Mouse (Mus musculus): ENCODE data around the gene Cbr4.
A peak's percentile ranks its signal among the peaks of the same experiment; 100 is the strongest.

The Cbr4 gene

DNA sequence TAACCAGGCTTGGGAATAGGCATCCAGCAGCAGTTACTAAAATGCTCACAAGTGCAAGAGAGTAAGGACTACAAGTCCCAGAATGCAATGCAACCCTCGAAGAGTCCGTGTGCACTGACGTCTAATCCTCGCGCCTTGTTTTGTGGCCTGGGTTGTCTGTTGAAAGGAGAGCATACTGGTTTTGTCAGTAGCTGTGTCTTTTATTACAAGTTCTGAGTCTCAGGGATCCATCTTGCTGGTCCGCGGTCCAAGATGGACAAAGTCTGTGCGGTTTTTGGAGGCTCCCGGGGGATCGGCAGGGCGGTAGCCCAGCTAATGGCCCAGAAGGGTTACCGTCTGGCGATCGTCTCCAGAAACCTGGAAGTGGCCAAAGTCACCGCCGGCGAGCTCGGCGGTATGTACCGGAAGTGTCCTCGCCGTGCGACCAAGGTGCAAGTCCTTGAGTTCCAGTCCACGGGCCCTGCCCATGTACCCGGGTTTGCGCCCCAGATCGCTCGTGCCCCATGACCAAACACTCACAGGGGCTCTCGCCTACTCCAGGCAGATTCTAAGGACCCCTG, at the start of gene Cbr4:
Cbr4 (plus strand) TSS at position 138 of the 560 bp plus-strand sequence.
- DNase-seq (ENCODE audit: low read depth) = peak; percentile 96

DNA sequence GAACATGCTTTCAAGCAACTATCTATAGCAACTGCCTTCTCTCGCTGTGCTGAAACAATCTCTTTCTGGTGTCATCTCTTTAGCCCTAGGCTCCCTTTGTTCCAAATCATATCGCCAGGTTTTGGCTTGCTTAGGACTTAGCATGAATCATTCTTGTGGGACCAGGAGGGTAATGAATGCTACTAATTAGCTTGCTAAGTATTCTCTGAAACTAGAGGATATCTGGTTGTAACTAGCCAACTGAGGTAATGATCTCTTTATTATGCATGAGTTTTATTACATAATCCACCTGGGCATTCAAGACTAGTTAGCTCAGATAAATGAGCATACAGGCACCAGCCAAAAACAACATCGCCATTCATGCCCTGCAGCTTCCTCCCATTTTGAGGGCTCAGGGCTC, 44.5 kb upstream of the Cbr4 start:
- DNase-seq (ENCODE audit: low read depth) = no peak

- no peak for DNase-seq (ENCODE audit: low read depth)
These were observed 43.2 kb upstream of the Cbr4 start for GRCm38 (mm10) chr8:61444358-61444757.

GRCm38 (mm10) chr8:61446329-61446728, 41.2 kb upstream of the Cbr4 start:
- DNase-seq (ENCODE audit: low read depth) = no peak

- no peak for DNase-seq (ENCODE audit: low read depth)
These were observed 39.4 kb upstream of the Cbr4 start for GRCm38 (mm10) chr8:61448100-61448499.

- DNase-seq (ENCODE audit: low read depth) = peak; percentile 46
These were observed 38.7 kb upstream of the Cbr4 start for GRCm38 (mm10) chr8:61448881-61449280.

- DNase-seq (ENCODE audit: low read depth) = peak; percentile 90
These were observed 36.5 kb upstream of the Cbr4 start for GRCm38 (mm10) chr8:61450916-61451575.

- no peak for DNase-seq (ENCODE audit: low read depth)
These were observed 35.7 kb upstream of the Cbr4 start for GRCm38 (mm10) chr8:61451721-61452337.

DNA sequence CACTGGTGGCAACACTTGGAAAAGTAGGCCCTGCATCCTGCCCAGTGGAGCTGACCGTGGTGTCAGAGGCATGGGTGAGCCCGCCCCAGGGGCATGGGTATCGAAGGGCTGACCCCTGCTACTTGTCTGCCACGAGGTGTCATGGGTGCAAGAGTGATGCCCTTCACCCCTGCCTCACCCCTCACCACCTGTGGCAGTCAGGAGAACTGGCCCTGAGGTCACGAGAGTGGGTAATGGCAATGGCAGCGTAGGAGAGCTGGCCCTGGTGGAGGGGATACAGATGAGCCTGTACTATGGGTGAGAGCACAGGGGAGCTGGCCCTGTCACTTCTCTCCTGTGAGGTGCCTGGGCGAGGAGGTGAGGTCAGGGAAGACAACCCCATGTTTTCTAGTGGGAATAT, 27.8 kb upstream of the Cbr4 start:
- no peak for DNase-seq (ENCODE audit: low read depth)

DNA sequence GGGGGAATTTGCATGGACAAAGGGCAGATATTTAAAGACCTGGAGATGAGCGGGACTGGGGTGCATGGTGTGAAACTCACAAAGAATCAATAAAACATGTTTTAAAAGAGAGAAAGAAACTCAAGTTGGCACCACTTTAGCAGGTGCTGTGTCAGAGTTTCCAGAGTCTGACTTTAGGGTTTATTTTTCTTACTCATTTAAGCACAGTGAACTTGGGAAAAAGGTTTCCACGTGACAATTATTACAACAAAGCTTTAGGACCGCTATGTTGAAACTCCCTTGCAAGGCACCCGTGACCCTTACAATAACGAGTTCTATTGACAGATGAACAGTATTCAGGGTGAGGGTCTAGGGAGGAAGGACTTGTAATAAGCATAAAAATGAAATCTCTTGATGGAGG, 25.3 kb upstream of the Cbr4 start:
- no peak for DNase-seq (ENCODE audit: low read depth)

- no peak for DNase-seq (ENCODE audit: low read depth)
These were observed 23.1 kb upstream of the Cbr4 start for GRCm38 (mm10) chr8:61464393-61464792.

- DNase-seq (ENCODE audit: low read depth) = no peak
These were observed 20.6 kb upstream of the Cbr4 start for GRCm38 (mm10) chr8:61466696-61467552.

DNA sequence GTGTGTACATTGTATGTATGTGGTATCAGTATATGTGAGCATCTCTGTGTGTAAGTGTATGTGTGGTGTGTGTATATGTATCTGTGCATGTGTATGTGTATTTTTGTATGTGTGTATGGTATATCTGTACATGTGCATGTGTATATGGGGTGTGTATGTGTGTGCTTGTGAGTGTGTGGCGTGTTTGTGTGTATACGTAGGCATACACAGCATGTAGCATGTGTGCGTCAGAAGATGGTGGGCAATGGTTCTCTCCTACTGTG, 20.1 kb upstream of the Cbr4 start:
- no peak for DNase-seq (ENCODE audit: low read depth)

- no peak for DNase-seq (ENCODE audit: low read depth)
These were observed 17.3 kb upstream of the Cbr4 start for GRCm38 (mm10) chr8:61470213-61470612.

GRCm38 (mm10) chr8:61475251-61475673, 12.3 kb upstream of the Cbr4 start:
- DNase-seq (ENCODE audit: low read depth) = no peak

GRCm38 (mm10) chr8:61476160-61476559, 11.4 kb upstream of the Cbr4 start:
- no peak for DNase-seq (ENCODE audit: low read depth)

- peak; percentile 29 for DNase-seq (ENCODE audit: low read depth)
These were observed 9.4 kb upstream of the Cbr4 start for GRCm38 (mm10) chr8:61478150-61478549.

- DNase-seq (ENCODE audit: low read depth) = no peak
These were observed 8.7 kb upstream of the Cbr4 start for GRCm38 (mm10) chr8:61478793-61479192.

- peak; percentile 75 for DNase-seq (ENCODE audit: low read depth)
These were observed 7.9 kb upstream of the Cbr4 start for GRCm38 (mm10) chr8:61479506-61480214.

GRCm38 (mm10) chr8:61480260-61480967, 7.1 kb upstream of the Cbr4 start:
- DNase-seq (ENCODE audit: low read depth) = no peak

- DNase-seq (ENCODE audit: low read depth) = no peak
These were observed 508 bp upstream of the Cbr4 start for GRCm38 (mm10) chr8:61486923-61487529.
